Mouse (Mus musculus): ENCODE results near the gene Thoc3.

DNA sequence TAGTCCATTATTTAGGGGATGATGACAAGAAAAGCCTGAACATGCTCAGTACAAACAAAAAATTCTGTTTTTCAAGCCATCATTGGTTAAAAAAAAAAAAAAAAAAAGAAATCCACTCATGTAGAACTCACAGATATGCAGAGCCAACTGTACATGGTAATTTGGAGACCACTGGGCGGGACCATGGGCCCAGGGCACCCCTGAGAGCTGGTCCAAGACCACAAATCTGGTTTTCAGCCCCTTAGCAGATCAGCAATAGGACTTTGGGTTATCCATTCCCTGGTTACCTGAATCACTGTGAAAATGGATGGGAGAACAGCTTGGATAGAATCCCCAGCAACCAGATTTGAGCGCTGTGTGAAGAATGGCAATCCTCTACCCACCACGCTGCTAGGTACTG, 57.0 kb downstream of the Thoc3 start:
- no peak for TF ChIP-seq CTCF (IDR thresholded peaks at IDR 0.05; ENCODE audit: low read depth, low read length)
- no peak for TF ChIP-seq POLR2A (IDR thresholded peaks at IDR 0.05; ENCODE audit: insufficient read depth, low read length)
